Mouse (Mus musculus): ENCODE data around the gene 9130213A22Rik.

DNA sequence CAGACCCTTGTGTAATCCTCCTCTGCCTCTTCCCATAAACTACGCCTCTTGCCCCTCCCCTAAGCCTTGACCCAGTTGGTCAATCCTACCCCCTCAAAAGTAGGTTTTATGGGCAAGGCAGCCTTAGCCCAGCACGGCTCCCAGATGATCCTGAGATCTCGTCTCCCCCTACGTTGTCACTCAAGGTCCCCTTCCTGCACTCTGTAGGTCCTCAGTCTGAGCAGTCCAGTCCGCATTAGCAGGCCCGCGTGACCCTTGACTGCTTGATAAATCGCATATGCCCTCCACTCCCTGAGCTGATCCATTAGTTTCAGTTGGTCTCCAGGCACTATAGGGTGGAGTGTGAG lies 12.2 kb upstream of the 9130213A22Rik start:
- 0 out of 2 replicates have a peak, but pooled peaks have one; percentile 18 for TF ChIP-seq POLR2A (IDR thresholded peaks at IDR 0.05; ENCODE audit: borderline replicate concordance, extremely low read depth, low read depth, low read length)
- TF ChIP-seq CTCF (IDR thresholded peaks at IDR 0.05; ENCODE audit: insufficient read depth, low read length): no peak
